Mouse (Mus musculus) heart, embryonic 13.5 days (tissue): ENCODE data around the gene Xpo5. TPM values are rescaled to one million over a fixed set of nuclear protein-coding genes. Genes with fewer than 3 reads are reported as not detected.

ENCODE experiments used
- ATAC-seq: fragments of 200-750 bp; cut with Nextera tagmentation; 2 replicates; pipeline ENCODE4 v1.8.0; 2017; ENCODE audit warnings: moderate TSS enrichment; ENCODE audit not compliant: insufficient number of reproducible peaks, low FRiP score, low TSS enrichment; ENCODE audit errors: extremely low read depth
- H3K27ac ChIP-seq: fragments of 300-500 bp; sonication (generic); replicated peaks from 2 replicates; pipeline ENCODE4 v1.5.1; 2015; ENCODE audit warnings: moderate library complexity, mild to moderate bottlenecking, inconsistent platforms
- H3K27me3 ChIP-seq: fragments of 300-500 bp; sonication (generic); replicated peaks from 2 replicates; pipeline ENCODE4 v1.6.1; 2015; ENCODE audit warnings: mild to moderate bottlenecking, inconsistent platforms
- H3K36me3 ChIP-seq: fragments of 300-500 bp; sonication (generic); 2 replicates; pipeline ENCODE4 v1.6.1; 2015; ENCODE audit warnings: mild to moderate bottlenecking, inconsistent platforms
- H3K4me1 ChIP-seq: fragments of 300-500 bp; sonication (generic); 2 replicates; pipeline ENCODE4 v1.6.1; 2015; ENCODE audit warnings: inconsistent platforms
- H3K4me2 ChIP-seq: fragments of 300-500 bp; sonication (generic); 2 replicates; pipeline ENCODE4 v1.6.1; 2015; ENCODE audit warnings: inconsistent platforms, mild to moderate bottlenecking, moderate library complexity
- H3K4me3 ChIP-seq: fragments of 300-500 bp; sonication (generic); 2 replicates; pipeline ENCODE4 v1.5.1; 2015; ENCODE audit warnings: moderate library complexity, mild to moderate bottlenecking, inconsistent platforms
- H3K9ac ChIP-seq: fragments of 300-500 bp; sonication (generic); 2 replicates; pipeline ENCODE4 v1.6.1; 2015; ENCODE audit warnings: inconsistent platforms, mild to moderate bottlenecking, moderate library complexity
- H3K9me3 ChIP-seq: fragments of 300-500 bp; sonication (generic); 2 replicates; pipeline ENCODE4 v1.6.1; 2016; ENCODE audit warnings: inconsistent platforms
- WGBS: fragments of 180-500 bp; shearing (Covaris S2); methylation state at CpG from one replicate; pipeline ENCODE4 v1.1.7; 2015; ENCODE audit warnings: mixed read lengths; 5-methylcytosine and 5-hydroxymethylcytosine counted together
- polyA plus RNA-seq: library from polyadenylated mRNA; unstranded; fragments of >200 nt; fragmentation: Nextera tagmentation; extraction: Ambion mirVana; gene quantifications from 2 replicates; pipeline ENCODE4 v1.2.1, GENCODE M21; 2015

Gene Xpo5
- polyA plus RNA-seq, 1 experiment from 2014 or later: 19.8 TPM

GRCm38 (mm10) chr17:46162551-46162950 lies 40.0 kb upstream of the Xpo5 start:
- H3K27ac ChIP-seq: peak overlapping the region; percentile 48; the same call in 1 of the 2 replicates

GRCm38 (mm10) chr17:46162951-46163421 lies 39.6 kb upstream of the Xpo5 start:
- Histone ChIP-seq H3K9ac (peak overlapping the region; percentile 25), H3K9me3 (no peaks in the 10 kb centered on the region), H3K36me3 (peaks cover 53% of the 10 kb centered on the region), H3K27ac (peak overlapping the region; percentile 48; the same call in 1 of the 2 replicates), H3K27me3 (no peaks in the 10 kb centered on the region), H3K4me2 (peak overlapping the region; percentile 93), H3K4me1 (peaks cover 45% of the 10 kb centered on the region), H3K4me3 (peak overlapping the region; percentile 92)
- 64% methylated on average over 9 of the region's 9 CpGs for WGBS
- ATAC-seq: no peak

More at GRCm38 (mm10) chr17:46162551-46162950, 40.0 kb upstream of the Xpo5 start:
- no peak for ATAC-seq
- Histone ChIP-seq H3K4me2 (peak overlapping the region; percentile 93), H3K4me1 (peaks cover 41% of the 10 kb centered on the region), H3K4me3 (peak overlapping the region; percentile 92), H3K9ac (peak overlapping the region; percentile 25), H3K27me3 (no peaks in the 10 kb centered on the region), H3K9me3 (no peaks in the 10 kb centered on the region), H3K36me3 (peaks cover 48% of the 10 kb centered on the region)
- WGBS: 79% methylated on average over 7 of the region's 7 CpGs

GRCm38 (mm10) chr17:46164301-46164700 lies 38.3 kb upstream of the Xpo5 start:
- Histone ChIP-seq H3K4me3 (no peak overlapping the region), H3K9ac (no peak overlapping the region), H3K27ac (no peak overlapping the region), H3K27me3 (no peaks in the 10 kb centered on the region), H3K9me3 (no peaks in the 10 kb centered on the region), H3K4me2 (no peak overlapping the region), H3K4me1 (peaks cover 51% of the 10 kb centered on the region), H3K36me3 (peaks cover 66% of the 10 kb centered on the region)
- no peak for ATAC-seq
- WGBS: 92% methylated on average over 8 of the region's 8 CpGs

- peaks cover 46% of the 10 kb centered on the region for H3K4me1 ChIP-seq
- H3K9me3 ChIP-seq: no peaks in the 10 kb centered on the region
- H3K4me3 ChIP-seq: no peak overlapping the region
- no peak for ATAC-seq
- H3K9ac ChIP-seq: no peak overlapping the region
- no peaks in the 10 kb centered on the region for H3K27me3 ChIP-seq
- H3K4me2 ChIP-seq: no peak overlapping the region
- H3K36me3 ChIP-seq: peaks cover 71% of the 10 kb centered on the region
- H3K27ac ChIP-seq: no peak overlapping the region
- WGBS: 91% methylated on average over 10 of the region's 10 CpGs
These were observed 37.8 kb upstream of the Xpo5 start for GRCm38 (mm10) chr17:46164791-46165190.

- no peak overlapping the region for H3K27ac ChIP-seq
- no peaks in the 10 kb centered on the region for H3K27me3 ChIP-seq
- H3K4me3 ChIP-seq: no peak overlapping the region
These were observed 37.1 kb upstream of the Xpo5 start for GRCm38 (mm10) chr17:46165460-46165859.

GRCm38 (mm10) chr17:46166270-46166669 lies 36.3 kb upstream of the Xpo5 start:
- WGBS: 77% methylated on average over 5 of the region's 5 CpGs
- no peak for ATAC-seq
- Histone ChIP-seq H3K9ac (no peak overlapping the region), H3K4me1 (peaks cover 45% of the 10 kb centered on the region), H3K27ac (no peak overlapping the region), H3K36me3 (peaks cover 86% of the 10 kb centered on the region), H3K4me2 (no peak overlapping the region), H3K4me3 (no peak overlapping the region), H3K9me3 (no peaks in the 10 kb centered on the region), H3K27me3 (no peaks in the 10 kb centered on the region)

More at GRCm38 (mm10) chr17:46165460-46165859, 37.1 kb upstream of the Xpo5 start:
- no peak for ATAC-seq
- Histone ChIP-seq H3K9ac (no peak overlapping the region), H3K36me3 (peaks cover 77% of the 10 kb centered on the region), H3K9me3 (no peaks in the 10 kb centered on the region), H3K4me1 (peaks cover 45% of the 10 kb centered on the region), H3K4me2 (no peak overlapping the region)
- 81% methylated on average over 12 of the region's 12 CpGs for WGBS

- Histone ChIP-seq H3K4me1 (peaks cover 40% of the 10 kb centered on the region), H3K9ac (no peak overlapping the region), H3K4me3 (no peak overlapping the region), H3K36me3 (peaks cover 91% of the 10 kb centered on the region), H3K27me3 (no peaks in the 10 kb centered on the region), H3K4me2 (no peak overlapping the region), H3K9me3 (no peaks in the 10 kb centered on the region), H3K27ac (no peak overlapping the region)
- ATAC-seq: no peak
- 82% methylated on average over 11 of the region's 11 CpGs for WGBS
These were observed 35.6 kb upstream of the Xpo5 start for GRCm38 (mm10) chr17:46167014-46167413.

- Histone ChIP-seq H3K27ac (peak overlapping the region; percentile 29; the same call in 1 of the 2 replicates), H3K36me3 (peaks cover 98% of the 10 kb centered on the region), H3K9me3 (no peaks in the 10 kb centered on the region), H3K9ac (no peak overlapping the region), H3K27me3 (no peaks in the 10 kb centered on the region), H3K4me1 (peaks cover 27% of the 10 kb centered on the region), H3K4me2 (no peak overlapping the region), H3K4me3 (no peak overlapping the region)
- 36% methylated on average over 5 of the region's 5 CpGs for WGBS
- ATAC-seq: 0 out of 2 replicates have a peak, but pooled peaks have one; percentile 22
These were observed 34.3 kb upstream of the Xpo5 start for GRCm38 (mm10) chr17:46168318-46168717.

GRCm38 (mm10) chr17:46168768-46169167 lies 33.8 kb upstream of the Xpo5 start:
- Histone ChIP-seq H3K27ac (peak overlapping the region; percentile 29; the same call in 1 of the 2 replicates), H3K4me2 (no peak overlapping the region), H3K9me3 (no peaks in the 10 kb centered on the region), H3K4me3 (no peak overlapping the region), H3K36me3 (peaks cover 97% of the 10 kb centered on the region), H3K9ac (no peak overlapping the region), H3K27me3 (no peaks in the 10 kb centered on the region), H3K4me1 (peaks cover 25% of the 10 kb centered on the region)
- no peak for ATAC-seq
- 77% methylated on average over 5 of the region's 5 CpGs for WGBS

GRCm38 (mm10) chr17:46170538-46170937 lies 32.0 kb upstream of the Xpo5 start:
- H3K4me2 ChIP-seq: no peak overlapping the region
- 74% methylated on average over 3 of the region's 3 CpGs for WGBS
- H3K9me3 ChIP-seq: no peaks in the 10 kb centered on the region
- H3K9ac ChIP-seq: no peak overlapping the region
- H3K27ac ChIP-seq: no peak overlapping the region
- no peaks in the 10 kb centered on the region for H3K27me3 ChIP-seq
- no peak overlapping the region for H3K4me3 ChIP-seq
- ATAC-seq: no peak
- peaks cover 25% of the 10 kb centered on the region for H3K4me1 ChIP-seq
- H3K36me3 ChIP-seq: peaks cover 95% of the 10 kb centered on the region

- Histone ChIP-seq H3K4me1 (no peaks in the 10 kb centered on the region), H3K9ac (no peak overlapping the region), H3K4me2 (no peak overlapping the region), H3K27ac (no peak overlapping the region), H3K4me3 (no peak overlapping the region), H3K36me3 (peaks cover 100% of the 10 kb centered on the region), H3K9me3 (no peaks in the 10 kb centered on the region), H3K27me3 (no peaks in the 10 kb centered on the region)
- no peak for ATAC-seq
- WGBS: 88% methylated on average over 4 of the region's 4 CpGs
These were observed 20.3 kb upstream of the Xpo5 start for GRCm38 (mm10) chr17:46182273-46182672.

GRCm38 (mm10) chr17:46188829-46189228 lies 13.8 kb upstream of the Xpo5 start:
- WGBS: 93% methylated on average over 2 of the region's 2 CpGs
- Histone ChIP-seq H3K27me3 (no peaks in the 10 kb centered on the region), H3K27ac (no peak overlapping the region), H3K9ac (no peak overlapping the region), H3K4me2 (no peak overlapping the region), H3K36me3 (peaks cover 97% of the 10 kb centered on the region), H3K4me1 (no peaks in the 10 kb centered on the region), H3K9me3 (no peaks in the 10 kb centered on the region), H3K4me3 (no peak overlapping the region)
- no peak for ATAC-seq
